Mouse (Mus musculus) c-Kit-negative CD71-positive TER-119-positive erythroid progenitor cells, embryonic 14.5 days (primary cell): Measurements from ENCODE around the gene Acy3.
"Not testable (repeated sequence)": the region's sequence is repeated elsewhere in the genome, so short reads cannot be mapped to it uniquely, and the experiment has no call there.

ENCODE experiments used
- DNase-seq: peaks from one replicate; pipeline ENCODE4 v3.0.0-alpha.2; 2013; ENCODE audit warnings: low read depth, low spot score

The Acy3 gene

DNA sequence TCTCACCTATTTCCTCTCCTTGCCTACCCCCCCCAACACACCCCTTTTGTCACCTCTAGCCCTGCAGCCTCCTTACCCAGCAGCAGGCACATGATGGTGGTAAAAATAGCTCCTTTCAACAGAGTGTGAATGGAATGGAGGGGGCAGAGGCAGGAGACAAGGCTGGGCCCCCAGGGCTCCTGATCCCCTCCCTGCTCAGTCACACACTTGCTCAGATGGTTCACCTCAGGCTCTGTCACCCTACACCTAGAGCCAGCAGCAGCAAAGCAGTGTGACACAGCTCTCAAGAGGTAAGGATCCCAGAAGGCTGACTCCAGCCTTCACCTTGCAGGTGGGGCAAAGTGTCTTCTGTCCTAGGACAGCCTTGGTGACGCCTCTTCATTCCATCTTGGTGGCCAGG lies 16.7 kb downstream of the Acy3 start, which contains the start of gene Doc2g:
Doc2g (plus strand) TSS at position 202 of the 400 bp plus-strand sequence.
- no peak for DNase-seq

DNA sequence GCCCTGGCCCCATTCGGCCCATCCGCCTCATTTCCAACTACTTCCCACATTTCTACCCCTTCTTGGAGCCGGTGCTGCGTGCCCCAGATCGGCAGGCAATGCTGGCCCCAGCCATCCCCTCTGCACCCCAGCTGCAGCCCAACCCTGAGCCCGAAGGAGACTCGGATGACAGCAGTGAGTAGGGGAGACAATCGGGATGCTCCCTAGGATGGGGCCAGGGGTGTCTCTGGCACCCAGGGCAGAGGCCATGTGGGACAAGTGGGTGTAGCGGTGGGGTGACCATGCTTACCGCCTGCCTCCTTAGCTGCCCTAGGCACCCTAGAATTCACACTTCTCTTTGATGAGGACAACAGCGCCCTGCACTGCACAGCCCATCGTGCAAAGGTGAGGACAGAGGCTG lies 17.3 kb downstream of the Acy3 start:
- DNase-seq = no peak

DNA sequence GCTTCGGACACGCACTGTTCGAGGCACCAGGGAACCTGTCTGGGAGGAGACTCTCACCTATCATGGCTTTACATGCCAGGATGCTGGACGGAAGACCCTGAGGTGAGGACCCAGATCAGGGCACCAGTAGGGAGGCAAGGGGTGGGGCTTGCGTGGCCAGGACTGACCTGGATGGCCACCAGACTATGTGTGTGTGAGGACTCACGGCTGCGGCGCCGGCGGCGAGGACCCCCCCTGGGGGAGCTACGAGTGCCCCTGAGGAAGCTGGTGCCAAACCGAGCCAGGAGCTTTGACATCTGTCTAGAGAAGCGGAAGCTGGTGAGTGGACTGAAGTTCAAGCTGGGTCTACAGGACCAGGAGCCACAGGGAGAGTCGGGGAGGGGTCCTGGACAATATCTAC lies 18.0 kb downstream of the Acy3 start:
- no peak for DNase-seq

DNA sequence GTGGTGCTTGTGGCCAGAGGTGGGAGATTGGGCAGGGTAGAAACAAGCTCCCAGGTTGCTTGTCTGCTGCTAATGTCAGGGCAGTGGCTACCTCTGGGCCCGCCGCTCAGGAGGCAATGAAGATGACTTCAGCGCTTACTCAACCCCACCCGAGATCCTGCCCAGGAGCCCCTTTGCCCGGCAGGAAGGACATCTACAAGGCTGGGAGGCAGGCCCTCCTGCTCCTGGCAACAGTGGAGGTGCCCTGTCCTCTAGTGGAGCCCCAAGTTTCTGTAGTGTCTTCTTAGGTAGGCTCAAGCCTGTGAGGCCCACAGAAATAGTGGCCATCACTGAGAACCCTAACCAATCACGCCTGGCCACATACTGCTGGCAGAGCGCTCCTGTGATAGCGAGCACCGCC lies 18.7 kb downstream of the Acy3 start:
- no peak for DNase-seq

DNA sequence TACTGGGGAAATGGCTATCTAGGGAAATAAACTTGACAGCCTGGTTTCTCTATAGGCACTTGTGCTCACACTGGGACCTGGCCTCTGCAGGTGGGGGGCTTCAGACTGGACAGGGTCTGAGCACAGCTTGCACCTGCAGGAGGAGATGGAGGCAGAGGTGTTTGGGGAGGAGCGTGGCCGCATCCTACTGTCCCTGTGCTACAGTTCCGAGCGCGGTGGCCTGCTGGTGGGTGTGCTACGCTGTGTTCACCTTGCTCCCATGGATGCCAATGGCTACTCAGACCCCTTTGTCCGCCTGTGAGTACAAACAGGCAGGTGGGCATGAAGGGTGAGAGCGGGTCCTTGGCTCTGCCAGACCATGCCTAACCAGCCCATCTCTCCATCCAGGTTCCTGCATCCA lies 19.6 kb downstream of the Acy3 start:
- no peak for DNase-seq

DNA sequence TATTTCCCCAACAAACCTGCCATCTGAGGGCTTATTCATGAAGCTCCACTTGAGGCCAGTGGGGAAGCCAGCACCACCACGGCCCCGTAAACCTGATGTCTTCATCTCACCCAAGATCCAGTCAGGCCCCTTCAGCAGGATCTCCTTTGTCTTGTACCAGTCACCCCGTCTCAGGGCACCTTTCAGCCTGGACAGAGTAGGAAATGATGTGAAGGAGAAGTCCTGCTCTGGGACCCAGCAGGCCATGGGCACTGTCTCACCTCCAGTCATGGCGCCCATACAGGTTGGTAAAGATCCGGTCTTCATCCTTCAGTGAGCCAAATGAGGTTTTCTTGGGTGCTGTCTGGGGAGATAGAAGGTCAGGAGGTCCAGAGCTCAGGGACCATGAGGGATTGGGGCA lies 24.7 kb downstream of the Acy3 start:
- DNase-seq = no peak

DNA sequence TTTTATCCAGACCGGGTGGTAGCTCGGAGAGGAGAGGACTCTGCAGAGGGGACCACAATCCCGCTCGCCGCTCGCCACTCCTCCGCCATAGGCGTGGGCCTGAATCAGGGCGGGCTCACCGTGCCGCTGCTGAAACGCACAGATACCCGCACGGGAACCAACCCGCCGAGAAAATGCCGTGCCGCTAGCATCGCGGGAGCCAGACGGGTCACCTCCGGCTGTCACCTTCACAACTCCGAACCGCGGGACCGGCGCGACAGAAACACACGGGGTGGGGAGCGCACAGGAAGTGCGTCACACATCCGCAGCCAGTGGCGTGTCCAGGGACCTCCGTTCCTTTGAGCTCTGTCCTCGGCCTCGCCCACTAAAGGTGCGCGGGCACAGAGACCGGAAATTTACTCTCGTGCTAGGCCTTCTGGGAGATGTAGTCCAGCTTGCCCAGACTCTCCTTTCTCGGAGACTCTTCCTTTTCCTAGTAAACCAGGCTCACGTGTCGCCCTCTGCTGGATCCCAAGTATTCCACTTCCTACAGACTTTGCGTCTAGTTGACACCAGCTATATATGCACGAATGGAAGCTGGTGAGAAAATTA lies 26.2 kb downstream of the Acy3 start, which contains the start of gene Ndufv1:
Ndufv1 (minus strand) TSS at position 375 of the 591 bp plus-strand sequence.
- DNase-seq = peak; percentile 96

DNA sequence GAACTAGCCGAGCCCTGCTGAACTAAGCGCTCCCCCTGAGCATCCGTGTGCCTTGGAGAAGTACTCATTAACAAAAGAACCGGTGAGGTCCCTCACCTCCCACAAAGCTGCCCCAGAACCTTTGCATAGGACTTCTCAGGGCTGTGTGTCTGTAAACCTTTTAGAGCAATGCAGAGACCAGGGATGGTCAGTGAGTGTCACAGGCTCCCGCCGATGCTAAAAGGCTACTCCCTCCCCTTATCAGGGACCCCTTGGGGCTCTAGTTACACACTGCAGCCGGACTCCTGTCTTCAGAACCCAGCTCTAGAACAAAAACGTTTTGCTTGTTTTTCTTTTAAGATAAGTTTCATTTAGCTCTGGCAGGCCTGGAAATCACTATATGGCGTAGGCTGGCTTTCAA lies 26.7 kb downstream of the Acy3 start:
- DNase-seq = no peak

DNA sequence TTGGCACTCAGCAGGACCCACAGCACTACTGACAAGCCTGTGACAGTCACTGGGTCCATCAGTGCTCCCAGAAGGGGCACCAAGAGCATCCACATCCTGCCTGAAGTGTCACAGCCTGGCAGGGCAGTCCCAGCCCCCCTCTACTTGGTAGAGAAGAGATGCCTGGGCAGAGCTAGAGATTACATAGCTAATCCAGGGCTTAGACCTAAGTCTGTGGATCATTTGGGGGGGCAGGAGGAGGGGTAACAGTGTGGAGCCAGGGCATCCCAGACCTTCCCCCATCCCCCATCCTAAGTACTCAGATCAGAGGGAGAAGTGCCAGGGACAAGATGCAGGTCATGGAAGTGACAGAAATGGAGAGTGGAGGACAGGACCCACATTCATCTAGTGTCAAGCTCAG lies 28.4 kb downstream of the Acy3 start:
- DNase-seq = no peak

DNA sequence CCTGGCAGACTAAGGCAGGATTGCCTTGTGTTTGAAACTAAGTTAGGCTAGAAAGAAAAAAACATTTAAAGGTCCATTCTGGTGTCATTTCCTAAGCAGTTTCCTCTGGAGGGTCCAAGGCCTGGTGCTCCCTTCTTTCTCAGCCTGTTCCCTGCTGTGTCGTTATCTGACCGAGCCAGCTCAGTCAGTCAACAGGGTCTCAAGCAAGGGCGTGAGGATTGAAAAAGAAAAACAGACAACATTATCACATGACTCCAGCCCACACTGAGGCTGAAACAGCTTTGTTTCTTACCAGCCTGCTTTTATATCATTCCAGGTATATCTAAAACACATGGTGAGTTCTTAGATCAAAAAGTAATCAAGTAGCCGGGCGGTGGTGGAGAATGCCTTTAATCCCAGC lies 29.3 kb downstream of the Acy3 start:
- no peak for DNase-seq

DNA sequence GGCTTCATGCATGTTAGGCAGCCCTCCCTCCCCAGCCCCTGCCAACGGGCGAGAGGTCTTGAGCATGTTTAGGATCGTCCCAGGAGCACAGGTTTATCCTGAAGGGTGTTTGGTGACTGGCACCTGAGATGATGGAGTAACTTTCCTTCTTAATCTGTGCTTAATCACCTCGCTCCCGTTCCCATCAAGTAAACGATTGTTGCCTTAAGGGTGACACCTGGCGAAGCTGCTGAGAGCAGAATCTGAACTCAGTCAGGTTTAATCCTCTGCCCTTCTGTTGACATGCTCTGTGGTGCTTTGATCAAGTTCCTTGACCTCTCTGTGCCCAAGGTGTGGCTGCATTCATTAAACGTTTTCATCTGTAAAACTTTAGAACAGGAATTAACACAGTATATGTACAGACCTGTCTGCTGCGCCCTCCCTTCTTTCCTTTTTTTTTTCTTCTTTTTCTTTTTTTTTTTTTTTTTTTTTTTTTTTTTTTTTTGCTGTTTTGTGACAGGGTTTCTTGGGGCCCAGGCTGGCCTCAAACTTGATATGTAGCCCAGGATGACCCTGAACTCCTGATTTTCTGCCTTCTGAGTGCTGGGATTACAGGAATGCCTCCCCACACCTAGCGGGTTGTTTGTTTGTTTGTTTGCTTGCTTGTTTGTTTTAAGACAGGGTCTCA lies 31.7 kb downstream of the Acy3 start:
- no peak for DNase-seq

DNA sequence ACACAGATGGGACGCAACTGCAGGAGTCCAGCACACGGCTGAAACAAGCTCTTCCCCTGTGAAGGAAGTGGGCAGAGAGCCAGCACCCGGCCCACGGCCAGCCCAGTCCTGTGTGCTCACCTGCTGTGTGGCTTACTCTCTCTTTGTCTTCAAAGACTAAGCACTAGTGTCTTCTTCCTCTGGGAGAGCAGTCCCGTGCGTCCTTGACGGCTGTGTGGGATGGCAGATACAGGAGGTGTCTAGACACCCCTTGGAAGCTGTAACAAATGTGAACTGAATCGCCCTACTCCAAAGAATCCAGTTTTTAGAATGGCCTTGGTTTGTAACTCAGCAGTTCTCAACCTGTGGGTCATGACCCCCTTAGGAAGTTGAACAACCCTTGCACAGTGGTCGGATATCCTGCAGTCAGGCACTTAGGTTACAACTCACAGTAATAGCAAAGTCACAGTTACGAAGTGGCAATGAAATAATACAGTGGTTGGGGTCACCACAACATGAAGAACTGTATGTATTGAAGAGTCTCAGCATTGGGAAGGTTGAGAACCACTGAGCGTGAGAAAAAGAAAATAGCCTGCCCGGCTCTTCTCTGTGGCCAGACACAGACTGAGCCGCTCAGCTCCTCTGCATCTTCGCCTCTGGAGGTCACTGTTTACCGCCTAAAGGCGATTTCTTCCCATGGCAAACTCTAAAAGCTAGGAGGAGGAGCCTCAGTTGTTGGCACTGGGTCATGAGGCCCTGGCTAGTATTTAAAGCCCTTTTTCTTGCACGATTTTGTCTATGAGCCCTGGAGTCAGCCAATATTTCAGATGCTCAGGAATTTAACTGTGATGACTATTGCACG lies 32.6 kb downstream of the Acy3 start:
- peak; percentile 42 for DNase-seq

DNA sequence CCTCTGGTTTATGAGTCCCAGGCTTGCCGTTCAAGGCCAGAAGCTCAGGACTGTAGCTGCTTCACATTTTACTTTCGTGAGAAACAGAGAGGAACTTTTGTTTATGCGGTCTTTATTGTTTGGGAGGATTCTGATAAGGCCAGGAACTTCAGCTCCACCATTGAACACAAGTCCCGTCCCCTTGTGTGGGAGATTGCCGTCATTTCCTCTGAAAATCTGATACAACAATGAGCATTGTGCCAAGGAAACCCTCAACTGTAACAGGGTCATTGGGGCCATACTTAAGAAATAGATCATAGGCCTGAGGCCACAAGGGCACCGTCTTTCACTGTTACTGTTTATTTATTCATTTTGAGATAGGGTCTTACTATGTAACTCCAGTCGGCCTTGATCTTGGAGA lies 36.8 kb downstream of the Acy3 start:
- no peak for DNase-seq

DNA sequence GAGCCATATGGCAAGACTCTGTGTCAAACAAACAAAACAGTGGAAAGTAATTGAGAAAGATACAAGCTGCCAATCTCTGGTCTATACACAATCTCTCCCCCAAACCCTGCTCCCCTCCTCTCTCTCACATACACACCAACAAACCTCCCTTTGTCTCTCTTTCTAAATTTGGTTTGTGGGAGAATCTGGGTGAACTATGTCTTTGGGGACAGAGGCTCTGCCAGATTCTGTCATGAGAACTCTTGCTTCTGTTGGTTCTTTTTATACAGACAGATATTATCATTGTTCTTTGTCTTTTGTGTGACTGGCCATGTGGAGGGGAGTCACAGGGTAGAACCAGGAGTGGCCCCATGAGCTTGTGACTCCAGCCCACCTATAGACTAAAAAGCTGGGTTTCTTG lies 41.2 kb downstream of the Acy3 start:
- DNase-seq = no peak

DNA sequence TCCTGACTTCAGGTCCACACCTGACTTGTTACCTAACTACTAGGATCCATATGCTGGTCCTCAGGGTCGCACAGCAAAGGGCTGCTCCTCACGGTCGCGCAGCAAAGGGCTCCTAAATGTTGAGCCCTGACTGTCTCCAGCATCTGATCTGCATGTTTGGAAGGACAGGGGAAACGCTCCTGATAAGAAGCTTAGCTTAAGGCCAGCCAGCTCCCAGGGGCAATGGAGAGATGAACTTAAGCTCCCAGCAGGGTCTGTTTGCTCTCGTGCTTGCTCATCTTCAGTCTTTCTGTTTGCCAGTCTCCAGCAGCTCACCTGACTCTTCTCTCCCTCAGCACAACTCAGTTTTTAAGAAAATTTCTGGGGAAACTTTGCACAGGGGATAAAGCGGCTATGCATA lies 46.3 kb downstream of the Acy3 start:
- no peak for DNase-seq

DNA sequence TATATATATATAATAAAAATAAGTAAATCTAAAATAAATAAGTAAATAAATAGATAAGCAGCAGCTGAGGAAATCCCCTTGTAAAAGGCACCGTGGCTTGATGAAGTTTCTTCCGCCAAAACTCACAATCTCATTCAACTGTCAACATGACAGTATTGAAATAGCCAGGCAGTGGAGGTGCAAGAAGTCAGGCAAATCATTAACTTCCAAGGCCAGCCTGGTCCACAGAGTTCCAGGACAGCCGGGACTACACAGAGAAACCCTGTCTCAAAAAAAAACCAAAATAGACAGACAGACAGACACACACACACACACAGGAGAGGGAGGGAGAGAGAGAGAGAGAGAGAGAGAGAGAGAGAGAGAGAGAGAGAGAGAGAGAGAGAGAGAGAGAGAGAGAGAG lies 46.9 kb downstream of the Acy3 start:
- no peak for DNase-seq

DNA sequence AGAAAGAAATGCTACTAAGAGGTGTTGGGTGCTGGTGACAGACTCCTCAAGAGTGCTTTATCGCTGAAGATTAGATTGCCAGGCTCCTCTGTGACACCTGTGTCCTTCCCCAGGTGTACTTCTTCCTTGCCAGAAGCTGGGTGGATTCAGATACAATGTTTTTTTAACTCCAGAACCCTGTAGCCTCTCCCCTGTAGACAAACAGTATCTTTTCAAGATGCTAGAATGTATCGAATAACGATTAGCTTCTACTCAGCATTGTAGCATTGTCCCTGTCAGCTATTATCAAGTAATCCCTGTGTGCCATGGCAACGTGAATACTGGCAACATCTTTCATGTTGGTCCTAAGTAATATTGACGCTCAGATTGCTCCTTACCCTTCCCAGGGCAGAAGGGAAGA lies 47.4 kb downstream of the Acy3 start:
- no peak for DNase-seq

DNA sequence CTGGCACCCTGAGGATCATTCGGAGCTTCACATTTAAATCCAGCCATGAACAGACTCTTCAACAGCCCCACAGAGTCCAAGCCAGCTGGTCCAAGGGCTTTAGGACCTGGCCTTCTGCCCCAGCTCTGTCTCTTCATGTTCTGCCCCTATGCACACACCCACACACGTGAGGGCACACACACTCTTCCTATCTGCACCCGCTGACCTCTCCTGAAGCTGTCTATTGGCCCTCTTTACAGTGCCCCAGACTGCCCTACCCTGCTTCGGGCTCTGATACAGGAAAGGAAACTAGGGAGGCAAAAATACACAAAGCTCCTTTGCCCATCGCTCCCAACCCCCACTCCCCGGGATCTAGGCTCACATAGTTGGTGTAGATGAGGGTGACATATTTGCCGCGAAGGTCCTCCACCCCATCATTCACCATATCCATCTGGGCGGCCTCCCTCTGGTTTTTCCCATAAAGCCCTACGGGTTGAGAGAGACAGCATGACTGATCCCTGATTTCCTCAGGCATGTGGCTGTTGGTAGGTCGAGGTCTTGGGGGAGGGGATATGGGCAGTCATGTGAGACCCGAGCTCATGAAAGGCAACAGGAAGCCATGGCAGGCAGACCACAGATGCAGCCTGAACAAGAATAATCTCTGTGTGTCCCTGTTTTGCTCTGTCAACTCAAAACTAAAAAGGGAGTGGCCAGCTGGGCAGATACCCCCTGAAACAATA lies 50.1 kb downstream of the Acy3 start:
- DNase-seq = no peak

DNA sequence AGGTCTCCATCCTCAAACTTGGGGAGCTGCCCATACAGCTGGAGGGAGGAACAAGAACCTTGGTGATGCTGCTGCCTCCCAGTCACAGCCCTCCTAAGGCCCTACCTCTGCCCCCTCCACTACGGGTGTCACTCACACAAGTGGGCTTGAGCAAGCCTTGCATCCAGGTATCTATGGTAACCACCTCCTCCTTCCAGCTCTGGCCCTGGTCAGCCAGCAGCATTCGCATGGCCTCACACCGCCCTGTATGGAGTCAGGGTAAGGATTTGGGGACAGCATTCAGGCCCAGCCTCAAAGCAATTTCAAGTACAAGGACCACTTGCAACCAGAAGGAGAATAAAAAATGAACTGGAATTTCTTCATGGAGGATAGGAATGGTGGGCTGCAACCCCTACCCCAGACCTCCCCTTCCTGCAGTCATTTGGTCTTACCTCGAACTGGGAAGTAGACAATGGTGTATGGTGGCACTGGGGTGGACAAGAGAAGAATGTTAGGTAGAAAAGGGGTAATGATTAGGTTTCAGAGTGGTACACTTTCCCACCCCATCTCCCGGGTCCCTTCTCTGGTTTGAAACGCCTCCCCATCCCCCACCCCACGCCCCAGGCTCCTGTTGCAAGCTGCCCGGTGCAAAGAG lies 50.9 kb downstream of the Acy3 start:
- DNase-seq = not testable (repeated sequence)

DNA sequence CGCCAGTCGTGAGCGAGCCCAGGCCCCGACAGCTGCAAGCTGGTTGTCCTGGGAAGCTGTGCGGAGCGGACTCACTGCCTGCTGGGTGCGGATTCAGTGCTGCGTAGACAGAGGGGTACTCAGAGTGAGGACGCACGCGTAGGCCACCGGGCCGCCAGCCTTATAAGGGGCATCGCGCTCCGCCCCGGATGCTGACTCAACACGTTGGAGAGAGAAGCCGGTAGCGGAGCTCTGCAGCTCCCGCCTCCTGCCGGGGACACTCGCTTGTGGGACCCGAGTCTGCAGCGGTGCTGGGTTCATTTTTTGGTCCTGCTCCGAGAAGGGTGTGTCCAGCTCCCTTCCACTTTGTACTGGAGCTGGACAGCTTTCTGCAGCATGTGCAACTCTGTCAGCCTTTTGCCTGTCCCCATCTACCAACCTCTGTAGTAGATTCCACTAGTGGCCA lies 51.4 kb downstream of the Acy3 start, which contains the start of gene Gstp1:
Gstp1 (minus strand) TSS at position 198 of the 445 bp plus-strand sequence.
- DNase-seq = no peak
